Mouse (Mus musculus) frontal cortex, adult 2 months (tissue): ENCODE results near the gene Hgfac. TPM values are rescaled to one million over a fixed set of nuclear protein-coding genes. Genes with fewer than 3 reads are reported as not detected.

ENCODE experiments used
- DNase-seq, 2 experiments: peaks; one replicate each; pipeline ENCODE4 v3.0.0; 2022; ENCODE audit warnings: low spot score in 1 of 2; ENCODE audit errors: extremely low spot score in 1 of 2
- polyA plus RNA-seq: library from polyadenylated mRNA; depleted of rRNA; stranded (reverse); fragments of >200 nt; gene quantifications from 2 replicates; pipeline ENCODE4 v1.2.3, GENCODE M21; 2012; rRNA removed

Hgfac gene
- polyA plus RNA-seq, 1 experiment = 0.40 TPM

- DNase-seq = no peak
Observed at GRCm38 (mm10) chr5:35089614-35089963, 48.3 kb downstream of the Hgfac start.

- DNase-seq = no peak
Observed at GRCm38 (mm10) chr5:35091636-35092035, 50.3 kb downstream of the Hgfac start.

Other genes starting within 250 kb of the Hgfac start
- gene Msantd1, start 133.5 kb upstream of the Hgfac start, polyA plus RNA-seq = 8.1 and 9.0 TPM in 2 replicates
- gene Rgs12, start 92.1 kb upstream of the Hgfac start, polyA plus RNA-seq = 58.1 and 62.0 TPM in 2 replicates
- gene Dok7, start 15.3 kb downstream of the Hgfac start, polyA plus RNA-seq = 12.7 and 13.5 TPM in 2 replicates
- 120 and 124 TPM in 2 replicates for gene Lrpap1, start 64.3 kb downstream of the Hgfac start, polyA plus RNA-seq
- gene Adra2c, start 236.8 kb downstream of the Hgfac start, polyA plus RNA-seq = 10.8 and 11.1 TPM in 2 replicates